Mouse (Mus musculus) ovary, adult 2 months (tissue): ENCODE data around the gene Tmprss3. TPM values are rescaled to one million over a fixed set of nuclear protein-coding genes. Genes with fewer than 3 reads are reported as not detected.

ENCODE experiments used
- polyA plus RNA-seq: library from polyadenylated mRNA; depleted of rRNA; stranded (reverse); fragments of >200 nt; gene quantifications from 2 replicates; pipeline ENCODE4 v1.2.3, GENCODE M21; 2012; rRNA removed

Tmprss3 gene
- 0.06 TPM in 1 of 2 replicates, not detected in the other for polyA plus RNA-seq

GRCm38 (mm10) chr17:31198877-31199276 lies at the start of gene Tmprss3:
Tmprss3 (minus strand) TSS chr17:31198977.

DNA sequence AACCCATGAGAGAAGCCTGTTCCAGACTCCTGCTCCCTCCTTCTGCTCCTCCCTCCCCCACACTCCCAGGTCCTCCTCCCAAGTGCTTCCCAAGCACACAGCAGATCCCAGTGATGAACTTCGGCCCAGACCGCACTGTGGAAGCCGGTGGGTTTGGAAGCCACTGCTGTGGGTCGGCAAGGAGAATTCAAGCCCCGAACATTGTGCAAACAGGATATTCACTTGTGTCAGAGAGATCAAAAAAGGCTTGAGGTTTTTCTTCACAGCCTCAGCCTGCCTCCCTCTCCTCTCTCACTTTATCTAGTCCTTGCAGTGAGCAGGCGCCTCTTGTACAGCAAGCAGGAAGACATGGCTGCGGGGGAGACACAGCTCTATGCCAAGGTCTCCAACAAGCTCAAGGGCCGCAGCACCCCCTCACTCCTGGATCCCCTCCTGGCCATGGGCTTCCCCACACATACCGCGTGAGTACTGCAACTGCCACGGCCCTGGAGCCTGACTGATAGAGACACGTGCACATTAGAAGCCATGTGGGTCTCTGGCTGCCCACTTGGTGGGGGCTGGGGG lies 9.1 kb upstream of the Tmprss3 start, which contains the start of gene Ubash3a:
TSS of gene Ubash3a (plus strand) at position 103 of the 564 bp plus-strand sequence.

GRCm38 (mm10) chr17:31165127-31165526 lies 33.6 kb downstream of the Tmprss3 start, which contains the start of gene Tff1:
Tff1 (minus strand) TSS chr17:31165277.

GRCm38 (mm10) chr17:31144040-31145037 lies 54.4 kb downstream of the Tmprss3 start, which contains the start of gene Tff2:
Tff2 (minus strand) TSS chr17:31144282.

GRCm38 (mm10) chr17:31129452-31129851 lies 69.3 kb downstream of the Tmprss3 start, which contains the start of gene Tff3:
Tff3 (minus strand) TSS chr17:31129646.

Other genes starting within 250 kb of the Tmprss3 start
- gene Umodl1, start 244.3 kb downstream of the Tmprss3 start, polyA plus RNA-seq: 14.0 and 14.6 TPM in 2 replicates
- gene Abcg1, start 141.3 kb downstream of the Tmprss3 start, polyA plus RNA-seq: 11.1 and 11.5 TPM in 2 replicates
- gene Tff3, start 69.3 kb downstream of the Tmprss3 start, polyA plus RNA-seq: 2.5 and 2.9 TPM in 2 replicates
- 0.82 TPM in 1 of 2 replicates, not detected in the other for gene Tff2, start 54.7 kb downstream of the Tmprss3 start, polyA plus RNA-seq
- gene Tff1, start 33.7 kb downstream of the Tmprss3 start, polyA plus RNA-seq: 0.34 and 3.0 TPM in 2 replicates
- 1.2 and 2.0 TPM in 2 replicates for gene Ubash3a, start 8.9 kb upstream of the Tmprss3 start, polyA plus RNA-seq
- gene Rsph1, start 78.4 kb upstream of the Tmprss3 start, polyA plus RNA-seq: 6.4 and 7.8 TPM in 2 replicates
- 15.2 and 18.6 TPM in 2 replicates for gene Slc37a1, start 87.8 kb upstream of the Tmprss3 start, polyA plus RNA-seq
- gene Pde9a, start 187.2 kb upstream of the Tmprss3 start, polyA plus RNA-seq: 19.7 and 31.7 TPM in 2 replicates